Mouse (Mus musculus): Measurements from ENCODE around the gene Kcnk7. TPM values are rescaled to one million over a fixed set of nuclear protein-coding genes. Genes with fewer than 3 reads are reported as not detected.

Kcnk7 gene
- 1 to 10 TPM in 1 of 26 experiments, under 1 TPM in 1, not detected in 24; 0.90 to 1.3 TPM for total RNA-seq (2018; cell fraction: chromatin; rRNA removed)
- not detected for total RNA-seq (2018; cell fraction: cytosol; rRNA removed)
- under 1 TPM in 1 of 26 experiments, not detected in 25; 0.72 TPM for total RNA-seq (2018; cell fraction: nucleus; rRNA removed)
- not detected in 3 replicates for polyA plus RNA-seq (2018)

DNA sequence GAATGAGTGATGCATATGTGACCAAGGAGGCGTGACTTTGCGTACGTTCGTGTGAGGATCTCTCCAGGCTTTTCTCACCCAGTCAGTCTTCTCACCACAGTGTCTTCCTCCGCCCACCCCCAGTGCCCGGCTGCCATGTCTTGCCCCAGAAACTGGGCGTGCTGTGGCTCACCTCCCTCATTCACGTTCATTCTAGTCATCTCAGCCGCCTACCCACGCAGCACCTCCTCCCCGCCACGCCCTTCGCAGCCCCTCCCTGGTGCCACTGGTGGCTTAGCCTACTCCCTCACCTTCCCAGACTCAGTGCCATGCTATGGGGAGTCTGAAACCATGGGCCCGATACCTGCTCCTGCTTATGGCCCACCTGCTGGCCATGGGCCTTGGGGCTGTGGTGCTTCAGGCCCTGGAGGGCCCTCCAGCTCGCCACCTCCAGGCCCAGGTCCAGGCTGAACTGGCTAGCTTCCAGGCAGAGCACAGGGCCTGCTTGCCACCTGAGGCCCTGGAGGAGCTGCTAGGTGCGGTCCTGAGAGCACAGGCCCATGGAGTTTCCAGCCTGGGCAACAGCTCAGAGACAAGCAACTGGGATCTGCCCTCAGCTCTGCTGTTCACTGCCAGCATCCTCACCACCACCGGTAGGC, at the start of gene Kcnk7:
Gene Kcnk7 (plus strand): TSS at position 205 of the 638 bp plus-strand sequence.
- H3K4me3 ChIP-seq (ENCODE audit: inconsistent target) = no peak within 1 kb of the TSS
- no peaks in the 10 kb centered on the region for H3K79me2 ChIP-seq (ENCODE audit: inconsistent target)
- H3K27ac ChIP-seq = no peak within 1 kb of the TSS
- H3K36me3 ChIP-seq (ENCODE audit: inconsistent target) = peaks cover 64% of the 10 kb centered on the region
- 82% methylated on average over 16 of the region's 17 CpGs for WGBS (ENCODE audit: missing documents)

DNA sequence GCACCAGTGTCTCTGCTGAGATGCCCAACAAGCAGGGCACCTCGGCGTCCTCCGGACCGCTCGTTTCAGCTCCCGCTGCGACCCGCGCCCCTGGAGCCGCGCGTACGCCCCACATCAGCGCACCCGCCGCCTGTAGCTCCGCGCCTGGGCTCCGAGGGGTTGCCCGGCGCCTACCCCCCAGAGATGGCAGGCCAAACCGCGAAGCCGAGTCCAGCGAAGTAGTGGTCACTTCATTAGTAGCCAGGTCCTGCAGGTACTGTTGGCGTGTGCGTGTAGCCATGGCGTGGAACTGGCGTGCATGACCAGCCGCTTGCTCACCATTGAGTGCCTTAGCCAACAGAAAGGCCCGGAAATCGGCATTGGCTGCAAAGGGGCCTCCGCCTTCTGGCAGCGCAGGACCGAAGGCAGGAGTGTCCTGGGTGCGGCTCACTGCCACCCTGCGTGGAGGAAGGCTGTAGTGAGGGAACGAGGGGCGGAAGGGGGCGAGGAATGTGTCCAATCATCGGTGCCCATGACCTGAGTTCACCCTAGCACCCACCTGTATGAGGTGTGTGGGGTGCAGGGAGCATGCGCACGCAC, 49.4 kb upstream of the Kcnk7 start:
- H3K27ac ChIP-seq = no peak overlapping the region
- H3K79me2 ChIP-seq (ENCODE audit: inconsistent target) = peaks cover 7% of the 10 kb centered on the region
- H3K36me3 ChIP-seq (ENCODE audit: inconsistent target) = peaks cover 66% of the 10 kb centered on the region
- WGBS (ENCODE audit: missing documents) = 97% methylated on average over 30 of the region's 43 CpGs
- H3K4me3 ChIP-seq (ENCODE audit: inconsistent target) = no peak overlapping the region

DNA sequence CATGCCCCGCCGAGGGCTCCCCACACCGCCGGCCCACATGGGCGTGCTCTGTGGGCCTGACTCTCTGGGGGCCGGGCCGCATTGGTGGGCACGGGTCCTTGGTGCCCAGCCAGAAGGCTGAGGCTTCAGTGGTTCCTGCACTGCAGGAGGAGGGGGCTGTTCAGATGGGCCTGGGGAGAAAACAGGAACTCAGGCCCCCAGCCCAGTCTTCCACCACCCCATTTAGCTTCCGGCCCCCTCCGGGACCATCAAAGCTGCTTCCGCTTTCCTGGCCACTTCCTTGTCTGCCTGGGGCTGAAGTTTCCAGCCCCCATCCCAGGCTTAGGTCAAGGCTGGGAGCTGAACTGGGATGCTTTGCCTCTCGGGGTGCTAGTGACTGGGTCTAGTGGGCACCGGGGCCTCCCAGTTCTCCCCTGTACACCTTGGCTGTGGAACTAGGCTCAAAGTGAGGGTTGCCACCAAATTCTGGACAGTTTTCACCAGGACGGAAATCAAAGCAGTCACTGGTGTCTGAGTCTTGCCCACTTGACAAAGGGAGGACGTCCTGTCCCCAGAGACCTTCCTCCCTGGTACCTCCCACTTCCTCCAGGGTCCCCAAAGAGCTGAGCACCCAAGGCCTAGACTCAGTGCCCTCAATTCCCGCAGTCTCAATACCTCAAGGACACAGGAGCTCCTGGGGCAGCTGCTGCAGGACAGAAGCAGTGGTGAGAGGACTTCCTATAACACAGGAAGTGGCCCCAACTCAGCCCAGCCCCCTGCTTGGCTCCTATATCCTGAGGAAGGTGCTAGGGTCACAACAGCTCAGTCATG, 43.0 kb upstream of the Kcnk7 start:
- WGBS (ENCODE audit: missing documents) = 1% methylated on average over 14 of the region's 16 CpGs
- H3K36me3 ChIP-seq (ENCODE audit: inconsistent target) = peaks cover 41% of the 10 kb centered on the region
- peak overlapping the region; percentile 88 for H3K27ac ChIP-seq
- peaks cover 44% of the 10 kb centered on the region for H3K79me2 ChIP-seq (ENCODE audit: inconsistent target)
- H3K4me3 ChIP-seq (ENCODE audit: inconsistent target) = peak overlapping the region; percentile 90

DNA sequence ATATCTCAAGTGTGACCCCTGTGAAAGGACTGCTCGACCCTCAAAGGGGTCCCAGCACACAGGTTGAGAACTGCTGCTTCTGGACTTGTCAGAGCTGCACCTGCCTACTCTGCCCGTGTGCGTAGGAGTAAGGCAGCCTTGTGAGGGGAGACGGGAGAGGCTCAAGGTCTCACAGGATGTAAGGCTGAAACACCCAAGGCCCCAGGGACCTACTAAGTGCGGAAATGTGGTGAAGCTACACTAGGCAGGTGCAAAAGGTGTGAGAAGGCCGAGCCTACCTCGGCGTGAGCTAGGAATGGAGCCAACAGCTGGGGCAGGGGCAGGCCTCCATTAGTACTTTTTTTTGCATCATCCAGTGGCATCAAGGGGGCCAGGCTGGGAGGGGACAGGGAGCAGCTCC, 41.9 kb upstream of the Kcnk7 start:
- Histone ChIP-seq H3K4me3 (ENCODE audit: inconsistent target) (peak overlapping the region; percentile 90), H3K36me3 (ENCODE audit: inconsistent target) (peaks cover 43% of the 10 kb centered on the region), H3K79me2 (ENCODE audit: inconsistent target) (peaks cover 43% of the 10 kb centered on the region), H3K27ac (peak overlapping the region; percentile 88)
- 40% methylated on average over 8 of the region's 8 CpGs for WGBS (ENCODE audit: missing documents)

DNA sequence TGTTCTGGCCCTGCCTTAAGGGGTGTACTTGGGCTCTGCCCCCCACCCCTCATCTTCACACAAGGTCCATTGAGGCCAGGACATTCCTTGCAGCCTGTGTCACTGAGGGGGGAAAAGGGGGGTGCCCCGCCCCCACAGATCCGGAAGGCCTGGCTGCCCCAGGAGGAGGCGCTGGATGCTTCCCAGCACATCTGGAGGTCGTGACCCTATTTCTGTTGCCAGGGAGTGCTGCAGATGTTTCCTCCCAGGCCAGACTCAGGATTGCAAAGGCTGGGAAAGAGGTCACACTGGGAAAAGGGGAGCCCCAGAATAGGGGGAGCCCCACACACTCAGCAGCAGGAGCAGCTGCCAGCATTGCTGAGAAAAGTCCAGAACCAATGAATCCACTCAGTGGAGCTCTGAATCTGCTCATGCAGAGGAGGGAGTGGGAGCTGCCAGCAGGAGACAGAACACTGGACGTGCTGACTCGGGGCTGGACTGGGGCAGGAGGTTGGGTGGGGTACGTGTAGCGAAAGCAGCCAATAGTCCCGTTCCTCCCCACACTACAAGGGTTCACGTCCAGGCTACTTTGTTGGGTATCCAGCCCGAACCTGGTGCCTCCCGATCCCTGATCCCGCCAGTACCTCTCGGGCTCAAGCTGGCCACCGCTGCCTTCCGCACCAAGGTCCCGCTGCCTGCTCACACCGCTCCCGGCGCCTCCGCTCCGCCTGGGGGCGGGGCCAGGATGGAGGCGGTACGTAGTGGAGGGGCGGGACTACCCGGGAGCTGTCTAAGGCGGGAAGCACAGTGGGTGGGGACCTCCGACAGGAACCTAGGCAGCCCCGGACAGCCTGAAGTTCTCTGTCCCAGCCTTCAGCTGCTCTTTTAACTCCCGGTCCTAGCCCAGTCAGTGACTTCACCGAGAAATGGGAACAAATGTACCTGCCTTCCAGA, 40.9 kb upstream of the Kcnk7 start, which contains the start of gene Sipa1:
Gene Sipa1 (minus strand): TSS at position 727 of the 933 bp plus-strand sequence.
- Histone ChIP-seq H3K4me3 (ENCODE audit: inconsistent target) (peak within 1 kb of the TSS; percentile 90), H3K36me3 (ENCODE audit: inconsistent target) (peaks cover 43% of the 10 kb centered on the region; the same call in 1 of the 2 replicates), H3K27ac (peak within 1 kb of the TSS; percentile 88), H3K79me2 (ENCODE audit: inconsistent target) (peaks cover 38% of the 10 kb centered on the region)
- WGBS (ENCODE audit: missing documents) = 0% methylated on average over 32 of the region's 32 CpGs

DNA sequence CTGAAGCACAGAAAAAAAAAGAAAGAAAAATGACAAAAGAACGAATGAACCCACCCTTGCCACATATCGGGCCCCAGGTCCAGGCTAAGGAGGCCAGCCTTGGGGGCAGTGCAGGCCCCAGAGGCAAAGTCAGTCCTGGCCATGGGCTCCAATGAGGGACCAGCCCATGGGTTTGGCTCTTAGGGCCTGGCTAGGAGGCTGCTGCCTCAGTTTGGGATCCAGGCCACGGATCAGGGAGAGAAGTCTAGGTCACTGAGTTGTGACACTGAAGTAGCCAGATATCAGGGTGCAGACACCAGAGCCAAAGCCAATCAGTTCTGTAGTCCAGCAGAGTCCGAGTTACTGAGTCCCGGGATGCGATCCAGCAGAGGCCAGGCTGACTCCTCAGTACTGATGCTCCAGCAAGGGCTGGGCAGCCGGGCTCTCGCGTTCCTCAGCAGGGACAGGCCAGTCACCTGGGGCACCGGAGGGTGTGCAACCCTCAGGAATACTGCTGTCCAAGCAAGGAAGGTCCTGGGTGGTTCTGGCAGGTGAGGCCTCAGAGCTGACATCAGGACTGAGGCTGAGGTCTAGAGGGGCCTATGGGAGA, 39.4 kb upstream of the Kcnk7 start:
- Histone ChIP-seq H3K4me3 (ENCODE audit: inconsistent target) (no peak overlapping the region), H3K79me2 (ENCODE audit: inconsistent target) (peaks cover 37% of the 10 kb centered on the region), H3K36me3 (ENCODE audit: inconsistent target) (peaks cover 44% of the 10 kb centered on the region; the same call in 1 of the 2 replicates), H3K27ac (no peak overlapping the region)
- WGBS (ENCODE audit: missing documents) = 93% methylated on average over 10 of the region's 10 CpGs

DNA sequence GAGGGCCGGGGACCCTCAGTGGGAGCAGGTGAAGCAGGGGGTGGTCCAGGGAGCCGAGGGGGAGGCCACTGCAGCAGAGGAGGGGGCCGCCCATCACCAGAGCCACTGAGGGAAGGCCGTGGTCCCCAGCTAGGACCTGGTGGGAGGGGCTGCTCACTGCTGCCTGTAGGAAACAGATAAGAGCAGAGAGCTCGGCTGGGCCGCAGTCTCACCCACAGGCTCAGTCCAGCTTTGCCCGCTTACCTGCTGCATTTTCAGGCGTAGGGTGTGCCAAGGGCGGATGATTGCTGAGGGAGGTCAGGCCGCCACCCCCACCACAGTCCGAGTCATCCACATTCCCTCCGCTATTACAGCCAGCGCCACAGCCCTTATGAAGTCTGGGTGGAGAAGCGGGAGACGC, 38.7 kb upstream of the Kcnk7 start:
- WGBS (ENCODE audit: missing documents) = 95% methylated on average over 14 of the region's 15 CpGs
- peaks cover 30% of the 10 kb centered on the region for H3K79me2 ChIP-seq (ENCODE audit: inconsistent target)
- no peak overlapping the region for H3K27ac ChIP-seq
- H3K36me3 ChIP-seq (ENCODE audit: inconsistent target) = peaks cover 48% of the 10 kb centered on the region; the same call in 1 of the 2 replicates
- H3K4me3 ChIP-seq (ENCODE audit: inconsistent target) = no peak overlapping the region

DNA sequence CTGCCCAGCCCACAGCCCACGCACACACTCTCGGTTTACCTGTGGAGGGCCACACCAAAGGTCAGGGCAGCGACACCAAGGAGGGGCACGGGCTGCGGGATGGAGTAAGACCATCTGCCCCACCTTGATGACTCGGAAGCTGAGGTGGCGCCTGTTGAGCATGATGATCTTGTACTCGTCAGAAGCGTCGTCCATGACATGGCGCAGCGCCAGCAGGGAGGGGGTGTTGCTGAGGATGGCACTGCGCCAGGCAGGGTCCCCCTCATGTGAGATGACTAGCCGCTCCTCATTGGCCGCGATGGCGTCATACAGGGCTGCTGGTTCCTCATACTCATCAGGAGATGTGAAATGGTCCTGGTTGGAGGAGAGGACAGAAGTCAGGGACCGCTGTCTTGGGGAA, 37.8 kb upstream of the Kcnk7 start:
- 94% methylated on average over 18 of the region's 18 CpGs for WGBS (ENCODE audit: missing documents)
- Histone ChIP-seq H3K79me2 (ENCODE audit: inconsistent target) (peaks cover 21% of the 10 kb centered on the region), H3K27ac (no peak overlapping the region), H3K36me3 (ENCODE audit: inconsistent target) (peaks cover 53% of the 10 kb centered on the region), H3K4me3 (ENCODE audit: inconsistent target) (no peak overlapping the region)

DNA sequence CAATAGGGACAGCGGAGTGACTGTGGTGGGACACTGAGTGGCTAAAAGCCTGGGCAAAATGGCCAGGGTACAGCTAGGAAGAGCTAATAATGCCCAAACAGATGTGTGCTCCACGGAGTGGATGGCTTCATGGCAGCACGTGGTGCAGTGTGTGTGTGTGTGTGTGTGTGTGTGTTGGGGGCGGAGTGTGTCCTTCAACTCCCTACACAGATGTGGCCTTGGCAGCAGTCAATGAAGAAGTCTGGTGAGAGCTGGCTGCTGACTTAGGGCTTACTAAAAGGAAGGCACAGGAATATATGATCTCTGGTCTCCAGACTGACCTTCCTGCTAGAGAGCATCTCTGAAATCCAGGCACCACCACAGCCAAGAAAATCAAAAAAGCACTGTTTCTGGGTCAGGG, 35.8 kb upstream of the Kcnk7 start:
- H3K36me3 ChIP-seq (ENCODE audit: inconsistent target) = peaks cover 73% of the 10 kb centered on the region
- H3K4me3 ChIP-seq (ENCODE audit: inconsistent target) = no peak overlapping the region
- H3K27ac ChIP-seq = no peak overlapping the region
- WGBS (ENCODE audit: missing documents) = 91% methylated on average over 4 of the region's 4 CpGs
- H3K79me2 ChIP-seq (ENCODE audit: inconsistent target) = peaks cover under 1% of the 10 kb centered on the region; the same call in 1 of the 2 replicates

DNA sequence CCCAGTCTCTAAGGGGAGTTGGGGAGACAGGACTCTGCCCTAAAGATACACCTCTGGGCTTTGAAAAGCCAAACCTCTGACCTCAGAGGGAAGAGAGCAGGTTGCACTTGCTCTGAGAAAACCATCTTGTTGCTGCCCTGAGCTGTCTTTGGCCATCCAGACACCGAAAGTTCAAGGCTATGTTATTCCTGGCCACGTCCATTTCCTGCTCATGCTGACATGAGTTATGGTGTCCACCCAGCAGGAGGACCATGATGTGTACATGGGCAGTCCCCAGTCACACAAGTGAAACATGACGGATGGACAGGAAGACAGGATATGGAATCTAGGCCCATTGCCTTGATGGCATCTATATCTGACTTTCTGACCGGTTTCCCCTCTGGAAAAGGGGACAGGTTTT, 23.7 kb upstream of the Kcnk7 start:
- WGBS (ENCODE audit: missing documents) = 97% methylated on average over 4 of the region's 4 CpGs
- peaks cover 87% of the 10 kb centered on the region for H3K36me3 ChIP-seq (ENCODE audit: inconsistent target)

DNA sequence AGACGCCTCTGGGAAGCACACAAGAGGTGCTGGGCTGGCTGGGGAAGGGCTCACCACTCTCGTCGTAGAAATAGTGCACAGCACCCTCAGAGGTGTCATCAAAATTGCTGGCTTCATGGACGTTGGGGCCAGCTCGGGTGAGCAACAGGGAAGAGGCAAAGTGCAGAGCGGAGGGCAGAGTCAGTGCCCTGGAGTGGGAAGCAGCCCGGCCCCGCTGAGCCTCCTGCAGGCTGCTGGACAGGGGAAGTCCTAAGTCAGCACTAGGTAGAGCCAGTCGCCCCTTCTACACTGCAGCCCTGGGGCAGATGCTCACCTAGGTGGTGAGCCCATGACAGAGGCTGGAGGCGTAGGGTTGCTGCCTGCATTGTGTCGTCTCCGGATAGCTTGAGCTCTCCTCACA, 19.9 kb upstream of the Kcnk7 start:
- no peak overlapping the region for H3K27ac ChIP-seq
- H3K36me3 ChIP-seq (ENCODE audit: inconsistent target) = peaks cover 64% of the 10 kb centered on the region
- WGBS (ENCODE audit: missing documents) = 96% methylated on average over 12 of the region's 12 CpGs
- peaks cover 23% of the 10 kb centered on the region; the same call in 1 of the 2 replicates for H3K79me2 ChIP-seq (ENCODE audit: inconsistent target)
- no peak overlapping the region for H3K4me3 ChIP-seq (ENCODE audit: inconsistent target)

More for the DNA sequence above, 23.7 kb upstream of the Kcnk7 start:
- peaks cover 3% of the 10 kb centered on the region; the same call in 1 of the 2 replicates for H3K79me2 ChIP-seq (ENCODE audit: inconsistent target)
- H3K4me3 ChIP-seq (ENCODE audit: inconsistent target) = no peak overlapping the region
- no peak overlapping the region for H3K27ac ChIP-seq

DNA sequence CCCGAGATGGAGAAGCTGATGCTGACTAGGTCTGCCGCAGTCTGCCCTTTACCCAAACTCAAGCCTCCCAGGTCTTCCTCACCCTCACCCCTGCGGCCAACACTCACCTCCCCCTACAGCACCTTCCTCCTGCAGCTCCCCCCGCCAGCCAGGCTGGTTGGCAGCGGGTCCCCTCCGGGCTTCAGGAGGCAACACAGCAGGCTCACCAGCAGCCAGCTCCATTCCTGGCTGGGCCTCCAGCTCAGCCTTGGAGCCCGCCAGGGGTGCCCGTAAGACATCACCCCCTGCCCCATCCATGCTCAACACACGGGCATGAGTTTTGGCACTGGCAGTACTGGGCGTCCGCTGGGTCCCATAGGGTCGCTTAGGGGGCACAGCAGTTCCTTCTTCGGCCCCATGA, 19.2 kb upstream of the Kcnk7 start:
- no peak overlapping the region for H3K27ac ChIP-seq
- peaks cover 57% of the 10 kb centered on the region for H3K36me3 ChIP-seq (ENCODE audit: inconsistent target)
- WGBS (ENCODE audit: missing documents) = 94% methylated on average over 12 of the region's 13 CpGs
- H3K4me3 ChIP-seq (ENCODE audit: inconsistent target) = no peak overlapping the region
- peaks cover 27% of the 10 kb centered on the region for H3K79me2 ChIP-seq (ENCODE audit: inconsistent target)

DNA sequence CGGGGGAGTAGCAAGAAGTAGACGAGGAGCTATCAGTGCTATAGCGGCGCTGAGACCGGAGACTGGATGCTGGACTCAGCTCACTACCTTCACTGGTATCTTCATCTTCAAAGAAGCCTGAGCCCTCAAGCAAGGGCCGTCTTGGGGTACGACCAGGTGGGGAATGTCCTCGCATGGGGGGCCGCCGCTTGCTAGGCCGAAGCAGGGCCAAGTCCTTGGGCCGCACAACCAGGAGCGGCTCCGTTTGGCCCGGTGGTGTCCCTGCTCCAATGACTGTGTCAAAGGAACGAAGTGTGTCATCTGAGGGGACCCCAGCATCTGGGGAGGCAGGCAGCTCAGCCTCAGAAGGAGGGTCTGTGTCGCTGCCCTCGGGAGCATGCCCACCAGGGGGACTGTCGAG, 18.7 kb upstream of the Kcnk7 start:
- WGBS (ENCODE audit: missing documents) = 94% methylated on average over 19 of the region's 19 CpGs
- H3K36me3 ChIP-seq (ENCODE audit: inconsistent target) = peaks cover 53% of the 10 kb centered on the region
- no peak overlapping the region for H3K4me3 ChIP-seq (ENCODE audit: inconsistent target)
- H3K27ac ChIP-seq = no peak overlapping the region
- peaks cover 32% of the 10 kb centered on the region for H3K79me2 ChIP-seq (ENCODE audit: inconsistent target)
